10 mouse cellular contexts compared by ENCODE assay signal in the genomic region with DNA sequence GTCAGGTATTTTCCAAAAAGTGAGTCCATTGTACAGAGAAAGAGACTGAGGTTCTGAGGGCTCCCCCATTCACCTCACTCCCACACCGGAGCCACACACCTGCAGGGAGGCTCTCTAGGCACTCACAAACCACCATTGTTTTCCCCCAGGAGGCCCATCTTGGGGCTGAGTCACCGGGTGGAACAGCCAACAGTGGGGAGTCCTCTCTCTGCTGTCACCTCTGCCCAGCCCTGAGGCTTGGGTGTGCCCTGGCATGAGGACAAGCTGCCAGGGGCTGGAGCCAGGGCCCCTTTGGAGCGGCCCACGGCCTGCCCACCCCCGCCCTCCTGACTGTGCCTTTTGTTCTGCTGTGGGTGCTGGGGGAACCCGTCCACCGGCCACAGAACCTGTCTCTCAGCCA. TPM values are rescaled to one million over a fixed set of nuclear protein-coding genes. Genes with fewer than 3 reads are reported as not detected.
A peak's percentile ranks its signal among the peaks of the same experiment; 100 is the strongest.
DNase-seq lines count a peak whose midpoint lies in the region; ATAC-seq and TF ChIP-seq lines count a peak whose summit lies in the region.
"Had no signal": no experiment of that assay in that cellular context is flagged by ENCODE, and none has a peak within 500 bp of the region (broad histone marks: within the 10 kb centered on the region; RNA-seq: fewer than 3 reads in every experiment).

No protein-coding gene starts in this region.

- no peak overlapping the region for H3K9ac ChIP-seq in forebrain, postnatal 0 days
- no peak overlapping the region for H3K9ac ChIP-seq in midbrain, embryonic 14.5 days (replicated peaks; ENCODE audit: low read length)

- H3K4me1 ChIP-seq in forebrain, embryonic 10.5 days, result peaks cover 34% of the 10 kb centered on the region
- H3K4me1 ChIP-seq in forebrain, postnatal 0 days (ENCODE audit: insufficient read depth), result peaks cover 13% of the 10 kb centered on the region; the same call in 1 of the 2 replicates
- peaks cover 14% of the 10 kb centered on the region for H3K4me1 ChIP-seq in midbrain, embryonic 14.5 days (ENCODE audit: control insufficient read depth, insufficient read depth, low read length)

- 48% methylated on average over 7 of the region's 7 CpGs for WGBS in forebrain, embryonic 10.5 days
- WGBS in forebrain, postnatal 0 days, result 37% methylated on average over 7 of the region's 7 CpGs
- 31% methylated on average over 7 of the region's 7 CpGs for WGBS in midbrain, embryonic 14.5 days

- peaks cover 22% of the 10 kb centered on the region; the same call in 1 of the 2 replicates for H3K27me3 ChIP-seq in forebrain, embryonic 10.5 days (ENCODE audit: poor library complexity, severe bottlenecking)
- no peaks in the 10 kb centered on the region for H3K27me3 ChIP-seq in forebrain, postnatal 0 days (ENCODE audit: insufficient read depth, low read length)
- no peaks in the 10 kb centered on the region for H3K27me3 ChIP-seq in midbrain, embryonic 14.5 days (ENCODE audit: control insufficient read depth, insufficient read depth, low read length)

- H3K27ac ChIP-seq in forebrain, embryonic 10.5 days, result peak overlapping the region; percentile 65
- no peak overlapping the region for H3K27ac ChIP-seq in forebrain, postnatal 0 days (ENCODE audit: low read depth, low read length)
- H3K27ac ChIP-seq in midbrain, embryonic 14.5 days (replicated peaks; ENCODE audit: low read depth, low read length), result no peak overlapping the region
- H3K27ac ChIP-seq in gastrocnemius, adult 2 months, result no peak overlapping the region

- peaks cover 7% of the 10 kb centered on the region for H3K36me3 ChIP-seq in forebrain, embryonic 10.5 days (replicated peaks)
- H3K36me3 ChIP-seq in forebrain, postnatal 0 days (ENCODE audit: insufficient read depth), result no peaks in the 10 kb centered on the region
- H3K36me3 ChIP-seq in midbrain, embryonic 14.5 days (ENCODE audit: control insufficient read depth, insufficient read depth, low read length), result 0 out of 2 replicates have a peak, but pooled peaks cover 4% of the 10 kb centered on the region

- H3K4me2 ChIP-seq in forebrain, postnatal 0 days (ENCODE audit: low read depth), result no peak overlapping the region
- no peak overlapping the region for H3K4me2 ChIP-seq in midbrain, embryonic 14.5 days (ENCODE audit: low read length)

- no peak for TF ChIP-seq CTCF in forebrain, postnatal 0 days (IDR thresholded peaks at IDR 0.05; ENCODE audit: low read depth)
- no peak for TF ChIP-seq CTCF in gastrocnemius, adult 2 months (IDR thresholded peaks at IDR 0.05)

- H3K4me3 ChIP-seq in forebrain, embryonic 10.5 days, result 0 out of 2 replicates have a peak overlapping the region, but pooled peaks have one; percentile 3
- H3K4me3 ChIP-seq in forebrain, postnatal 0 days (ENCODE audit: low read depth, low read length), result no peak overlapping the region
- no peak overlapping the region for H3K4me3 ChIP-seq in midbrain, embryonic 14.5 days (replicated peaks; ENCODE audit: low read depth, low read length)
- no peak overlapping the region for H3K4me3 ChIP-seq in gastrocnemius, adult 2 months

- intact Hi-C loops in gastrocnemius, adult 2 months (cut with DNase I), result loop anchor here (10.0 kb wide), 1 partner anchor 829 kb away; the partner anchor contains the start of genes Apba3 and Mrpl54

- no peak for DNase-seq in forebrain, embryonic 10.5 days (ENCODE audit: extremely low spot score, low spot score)
- DNase-seq in forebrain, postnatal 0 days, result no peak
- peak; percentile 39 for DNase-seq in ovary, postnatal 36 days (ENCODE audit: low spot score)
- DNase-seq in ovary, adult 18-20 months (ENCODE audit: low spot score), result no peak
- no peak for DNase-seq in midbrain, embryonic 14.5 days
- no peak for DNase-seq in gastrocnemius, adult 2 months

- no peaks in the 10 kb centered on the region for H3K9me3 ChIP-seq in forebrain, embryonic 10.5 days
- H3K9me3 ChIP-seq in forebrain, postnatal 0 days (ENCODE audit: low read length), result no peaks in the 10 kb centered on the region
- H3K9me3 ChIP-seq in midbrain, embryonic 14.5 days (ENCODE audit: control insufficient read depth, low read length), result no peaks in the 10 kb centered on the region

- no peak for ATAC-seq in forebrain, postnatal 0 days
- peak; percentile 47 for ATAC-seq in erythroid progenitor cell, adult 5-6 weeks (replicated peaks; ENCODE audit: low FRiP score, poor library complexity, severe bottlenecking)
- ATAC-seq in megakaryocyte-erythroid progenitor cell, adult 5-6 weeks (replicated peaks; ENCODE audit: low FRiP score, low TSS enrichment, poor library complexity, severe bottlenecking), result peak; percentile 40
- no peak for ATAC-seq in midbrain, embryonic 14.5 days (ENCODE audit: low FRiP score, low TSS enrichment)

RNA-seq across cellular contexts. Expression of gene Tcf3, which starts 2.3 kb away (rescaled TPM):
- 191 and 199 TPM in 2 replicates for polyA plus RNA-seq in forebrain, embryonic 10.5 days (2016; fragmentation: Nextera tagmentation; extraction: Ambion mirVana)
- 69.0 and 91.4 TPM in 2 replicates for total RNA-seq in forebrain, postnatal 0 days (2014; rRNA removed)
- polyA plus RNA-seq in forebrain, postnatal 0 days (2015; fragmentation: Nextera tagmentation; extraction: Ambion mirVana), result 34.3 and 36.1 TPM in 2 replicates
- 127 and 148 TPM in 2 replicates for total RNA-seq in erythroid progenitor cell, adult 5-6 weeks (2015; ENCODE audit: low replicate concordance)
- 140 and 145 TPM in 2 replicates for total RNA-seq in erythroid progenitor cell, adult 5-6 weeks (2017; ENCODE audit: low replicate concordance)
- total RNA-seq in megakaryocyte-erythroid progenitor cell, adult 5-6 weeks (2014; fragmentation: Nextera tagmentation), result 154 and 175 TPM in 2 replicates
- total RNA-seq in megakaryocyte-erythroid progenitor cell, adult 5-6 weeks (2017), result 57.9 and 99.8 TPM in 2 replicates
- polyA plus RNA-seq in midbrain, embryonic 14.5 days (2014; fragmentation: Nextera tagmentation; extraction: Ambion mirVana), result 49.8 and 60.4 TPM in 2 replicates
- 10 to 100 TPM; 11.1 to 12.0 TPM for total RNA-seq in gastrocnemius, adult 2 months (2021)

RNA-seq across cellular contexts. Expression of gene Uqcr11, which starts 29.1 kb away (rescaled TPM):
- 625 and 631 TPM in 2 replicates for polyA plus RNA-seq in forebrain, embryonic 10.5 days (2016; fragmentation: Nextera tagmentation; extraction: Ambion mirVana)
- total RNA-seq in forebrain, postnatal 0 days (2014; rRNA removed), result 230 and 424 TPM in 2 replicates
- 688 and 881 TPM in 2 replicates for polyA plus RNA-seq in forebrain, postnatal 0 days (2015; fragmentation: Nextera tagmentation; extraction: Ambion mirVana)
- total RNA-seq in erythroid progenitor cell, adult 5-6 weeks (2015; ENCODE audit: low replicate concordance), result 65.8 and 80.0 TPM in 2 replicates
- total RNA-seq in erythroid progenitor cell, adult 5-6 weeks (2017; ENCODE audit: low replicate concordance), result 67.9 and 87.3 TPM in 2 replicates
- 485 and 702 TPM in 2 replicates for total RNA-seq in megakaryocyte-erythroid progenitor cell, adult 5-6 weeks (2014; fragmentation: Nextera tagmentation)
- 241 and 254 TPM in 2 replicates for total RNA-seq in megakaryocyte-erythroid progenitor cell, adult 5-6 weeks (2017)
- polyA plus RNA-seq in midbrain, embryonic 14.5 days (2014; fragmentation: Nextera tagmentation; extraction: Ambion mirVana), result 532 and 742 TPM in 2 replicates
- 1,000 to 10,000 TPM in 1 of 2 experiments, 100 to 1,000 TPM in 1; 776 to 1,068 TPM for total RNA-seq in gastrocnemius, adult 2 months (2021)

RNA-seq across cellular contexts. Expression of gene Mbd3, which starts 36.4 kb away (rescaled TPM):
- 343 and 346 TPM in 2 replicates for polyA plus RNA-seq in forebrain, embryonic 10.5 days (2016; fragmentation: Nextera tagmentation; extraction: Ambion mirVana)
- total RNA-seq in forebrain, postnatal 0 days (2014; rRNA removed), result 37.9 and 43.9 TPM in 2 replicates
- polyA plus RNA-seq in forebrain, postnatal 0 days (2015; fragmentation: Nextera tagmentation; extraction: Ambion mirVana), result 183 and 196 TPM in 2 replicates
- 33.5 TPM in 2 replicates for total RNA-seq in erythroid progenitor cell, adult 5-6 weeks (2015; ENCODE audit: low replicate concordance)
- 39.7 and 45.8 TPM in 2 replicates for total RNA-seq in erythroid progenitor cell, adult 5-6 weeks (2017; ENCODE audit: low replicate concordance)
- total RNA-seq in megakaryocyte-erythroid progenitor cell, adult 5-6 weeks (2014; fragmentation: Nextera tagmentation), result 105 and 113 TPM in 2 replicates
- total RNA-seq in megakaryocyte-erythroid progenitor cell, adult 5-6 weeks (2017), result 80.0 and 93.8 TPM in 2 replicates
- 166 and 208 TPM in 2 replicates for polyA plus RNA-seq in midbrain, embryonic 14.5 days (2014; fragmentation: Nextera tagmentation; extraction: Ambion mirVana)
- 100 to 1,000 TPM; 105 to 116 TPM for total RNA-seq in gastrocnemius, adult 2 months (2021)

RNA-seq across cellular contexts. Expression of gene Mex3d, which starts 48.3 kb away (rescaled TPM):
- polyA plus RNA-seq in forebrain, embryonic 10.5 days (2016; fragmentation: Nextera tagmentation; extraction: Ambion mirVana), result 6.8 and 7.0 TPM in 2 replicates
- total RNA-seq in forebrain, postnatal 0 days (2014; rRNA removed), result 107 and 120 TPM in 2 replicates
- polyA plus RNA-seq in forebrain, postnatal 0 days (2015; fragmentation: Nextera tagmentation; extraction: Ambion mirVana), result 18.3 and 18.4 TPM in 2 replicates
- total RNA-seq in erythroid progenitor cell, adult 5-6 weeks (2015; ENCODE audit: low replicate concordance), result 1.4 TPM in 1 of 2 replicates, not detected in the other
- 6.7 TPM in 1 of 2 replicates, not detected in the other for total RNA-seq in erythroid progenitor cell, adult 5-6 weeks (2017; ENCODE audit: low replicate concordance)
- 8.0 and 9.1 TPM in 2 replicates for total RNA-seq in megakaryocyte-erythroid progenitor cell, adult 5-6 weeks (2014; fragmentation: Nextera tagmentation)
- total RNA-seq in megakaryocyte-erythroid progenitor cell, adult 5-6 weeks (2017), result 13.0 and 14.7 TPM in 2 replicates
- 17.3 and 28.2 TPM in 2 replicates for polyA plus RNA-seq in midbrain, embryonic 14.5 days (2014; fragmentation: Nextera tagmentation; extraction: Ambion mirVana)
- total RNA-seq in gastrocnemius, adult 2 months (2021), result 1 to 10 TPM; 4.7 to 5.1 TPM

RNA-seq across cellular contexts. Expression of gene Onecut3, which starts 58.9 kb away (rescaled TPM):
- polyA plus RNA-seq in forebrain, embryonic 10.5 days (2016; fragmentation: Nextera tagmentation; extraction: Ambion mirVana), result 0.05 and 0.07 TPM in 2 replicates
- total RNA-seq in forebrain, postnatal 0 days (2014; rRNA removed), result 0.62 and 1.9 TPM in 2 replicates
- 0.03 and 0.18 TPM in 2 replicates for polyA plus RNA-seq in forebrain, postnatal 0 days (2015; fragmentation: Nextera tagmentation; extraction: Ambion mirVana)
- not detected in 2 replicates for total RNA-seq in erythroid progenitor cell, adult 5-6 weeks (2015; ENCODE audit: low replicate concordance)
- not detected in 2 replicates for total RNA-seq in erythroid progenitor cell, adult 5-6 weeks (2017; ENCODE audit: low replicate concordance)
- total RNA-seq in megakaryocyte-erythroid progenitor cell, adult 5-6 weeks (2014; fragmentation: Nextera tagmentation), result not detected in 2 replicates
- not detected in 2 replicates for total RNA-seq in megakaryocyte-erythroid progenitor cell, adult 5-6 weeks (2017)
- polyA plus RNA-seq in midbrain, embryonic 14.5 days (2014; fragmentation: Nextera tagmentation; extraction: Ambion mirVana), result 2.2 and 2.4 TPM in 2 replicates
- not detected for total RNA-seq in gastrocnemius, adult 2 months (2021)
- total RNA-seq: ES-E14; left cerebral cortex, adult 8-10 months had no signal

Comparison
In these comparisons a context has a peak if more than half of its experiments do, and no peak if none do; other contexts are left out.
1. ATAC-seq: peak in erythroid progenitor cell, adult 5-6 weeks (single experiment) and megakaryocyte-erythroid progenitor cell, adult 5-6 weeks (single experiment); none in forebrain, postnatal 0 days (single experiment) and midbrain, embryonic 14.5 days (single experiment).